Mouse (Mus musculus): ENCODE measurements at regions not wholly inside any gene's neighbourhood (a gene's known extent, or its start where the extent isn't known, plus 50 kb on each side); places are given as distances from the start of the nearest gene placed in this dataset.

DNA sequence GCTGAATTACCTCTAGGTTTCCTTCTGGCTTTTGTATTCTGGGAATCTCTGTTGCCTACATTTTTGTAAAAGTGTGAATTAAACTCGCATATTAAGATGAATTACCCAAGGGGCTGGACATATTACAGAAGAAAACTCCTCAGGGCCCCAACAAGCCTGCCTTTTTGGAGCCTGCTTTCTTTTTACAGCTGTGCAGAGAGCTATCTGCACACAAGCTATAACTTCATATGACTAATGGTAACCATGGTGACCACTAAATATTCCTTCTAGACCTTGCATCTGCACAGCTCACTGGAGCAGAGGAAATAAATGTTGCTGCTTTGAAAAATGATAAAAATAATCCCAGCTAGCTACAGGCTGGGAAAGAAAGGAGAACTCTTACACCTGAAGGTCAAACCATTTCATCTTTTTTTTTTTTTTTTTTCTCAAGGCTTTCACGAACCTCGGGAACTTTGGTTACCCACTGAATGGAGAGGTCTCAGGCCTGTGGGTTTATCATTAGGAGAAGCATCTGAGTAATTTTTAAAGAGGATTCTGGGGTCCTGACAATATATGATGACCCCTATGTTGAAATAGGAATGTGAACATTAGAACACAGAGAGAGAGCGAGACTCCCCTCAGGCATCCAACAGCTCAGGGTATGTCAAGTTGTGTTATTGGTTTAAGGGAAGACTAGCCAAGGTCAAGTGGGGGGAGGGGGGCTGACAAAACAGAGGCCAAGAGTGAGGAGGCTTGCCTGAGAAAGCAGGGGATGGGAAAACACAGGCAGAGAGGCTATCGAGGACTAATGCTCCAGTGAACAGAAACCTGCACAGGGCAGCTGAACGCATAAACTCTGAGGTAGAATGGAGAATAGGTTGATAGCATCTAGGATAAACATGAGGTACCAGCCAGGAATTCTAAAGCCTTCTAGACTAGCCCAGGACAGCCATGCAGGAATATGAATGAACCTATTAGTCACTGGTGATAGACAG, 188.4 kb downstream of the Phlda1 start:
- DNase-seq (ENCODE audit: low read depth, low spot score) = no peak

- no peak for DNase-seq (ENCODE audit: low read depth, low spot score)
Observed at GRCm38 (mm10) chr10:111695918-111696760, 190.1 kb downstream of the Phlda1 start.

- no peak for DNase-seq (ENCODE audit: low read depth, low spot score)
Observed at GRCm38 (mm10) chr10:111696987-111697386, 190.9 kb downstream of the Phlda1 start.

DNA sequence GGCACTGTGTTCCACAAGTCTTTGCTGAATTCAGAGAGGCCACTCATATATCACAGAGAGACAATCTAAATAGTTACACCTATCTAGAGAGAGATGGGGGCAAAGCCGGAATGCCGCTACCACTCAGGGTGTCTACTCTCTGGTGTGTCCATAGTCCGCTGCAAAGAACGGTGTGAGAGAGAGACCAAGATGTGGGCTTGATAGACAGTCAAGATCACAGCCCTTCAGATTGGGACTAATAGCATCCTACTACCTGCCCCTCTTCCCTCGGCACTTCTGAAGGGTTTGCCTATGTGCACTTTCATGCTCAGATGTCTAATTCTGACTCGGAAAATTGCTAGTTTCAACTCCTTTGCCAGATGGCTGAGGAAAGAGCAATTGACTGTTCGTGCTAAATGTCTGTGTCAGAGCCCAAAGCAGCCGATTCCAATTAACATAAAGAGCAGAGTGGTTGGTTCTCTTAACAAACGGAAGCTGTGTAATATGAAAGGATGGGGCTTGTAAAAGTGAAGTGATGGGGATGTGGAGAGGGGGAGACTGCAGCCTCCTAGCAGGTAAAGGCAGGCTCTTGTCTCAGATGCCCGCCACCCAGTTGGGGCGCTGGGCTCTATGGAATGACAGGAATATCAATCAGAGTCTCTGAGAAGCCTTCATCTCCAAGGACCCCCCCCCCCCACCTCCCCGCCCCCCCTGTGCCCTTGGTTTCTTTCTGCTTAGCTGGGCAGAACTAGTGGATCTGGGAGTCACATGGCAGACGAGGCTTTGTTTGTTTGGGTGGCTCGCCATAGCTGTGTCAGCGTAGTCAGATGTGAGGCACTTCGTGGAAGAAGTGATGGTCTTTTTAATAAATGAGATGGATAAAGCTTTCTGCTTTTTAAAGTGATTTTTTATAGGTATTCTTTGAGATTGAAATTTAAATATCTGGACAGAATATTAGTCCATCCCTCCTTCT, 193.7 kb downstream of the Phlda1 start:
- no peak for DNase-seq (ENCODE audit: low read depth, low spot score)

DNA sequence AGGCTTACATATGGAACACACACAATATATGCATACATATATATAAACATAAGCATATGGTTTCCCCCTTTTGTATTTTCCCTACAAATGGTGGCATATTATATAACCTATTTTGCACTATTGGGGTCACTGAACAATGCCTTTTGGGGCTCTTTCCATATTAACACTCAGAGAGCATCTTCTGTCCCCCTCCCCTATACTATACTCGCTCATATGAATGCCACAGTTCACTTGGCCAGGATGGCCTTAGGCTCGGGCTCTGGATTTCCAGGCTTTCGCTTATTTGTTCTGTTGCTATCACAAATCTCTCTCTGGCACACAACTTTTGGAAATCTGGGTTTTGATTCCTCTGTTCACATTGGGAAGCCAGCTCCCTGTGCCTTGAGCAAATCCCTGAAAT, 194.5 kb downstream of the Phlda1 start:
- no peak for DNase-seq (ENCODE audit: low read depth, low spot score)

DNA sequence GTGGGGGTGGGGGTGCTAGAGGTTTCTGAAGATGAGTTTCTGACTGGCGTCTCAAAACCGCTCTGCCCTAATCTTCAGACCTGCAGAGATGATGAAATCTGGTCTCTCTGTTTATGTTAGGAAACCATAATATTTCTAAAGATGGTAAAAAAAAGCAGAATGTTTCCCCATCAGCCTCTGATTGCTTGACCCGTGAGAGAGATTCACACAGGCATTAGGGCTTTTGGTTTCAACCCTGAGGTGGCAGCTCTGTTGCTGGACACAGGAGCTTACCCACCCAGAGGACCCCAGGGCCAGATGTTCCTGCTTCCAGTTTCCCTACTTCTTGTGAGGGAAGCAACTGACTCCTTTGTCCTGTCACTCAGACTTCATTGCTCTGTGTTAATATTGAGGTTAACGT, 195.1 kb downstream of the Phlda1 start:
- no peak for DNase-seq (ENCODE audit: low read depth, low spot score)

GRCm38 (mm10) chr10:111702435-111702834, 196.3 kb downstream of the Phlda1 start:
- no peak for DNase-seq (ENCODE audit: low read depth, low spot score)

DNA sequence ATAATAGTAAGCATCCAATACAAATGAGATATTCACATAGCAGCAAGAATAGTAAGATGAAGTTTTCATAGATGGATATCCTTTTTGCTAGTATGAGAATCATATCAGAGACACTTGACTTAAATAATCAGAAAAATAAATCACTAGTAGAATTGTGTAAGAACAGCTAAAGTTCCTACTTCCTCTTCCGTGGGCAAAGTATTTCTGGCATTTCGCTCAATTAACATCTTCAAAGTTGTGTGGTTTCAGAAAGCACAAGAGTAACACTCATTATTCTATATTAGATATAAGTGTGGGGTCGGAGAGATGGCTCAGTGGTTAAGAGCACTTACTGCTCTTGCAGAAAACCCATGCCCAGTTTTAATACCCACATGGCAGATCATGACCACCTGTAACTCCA, 197.4 kb downstream of the Phlda1 start:
- DNase-seq (ENCODE audit: low read depth, low spot score) = no peak

DNA sequence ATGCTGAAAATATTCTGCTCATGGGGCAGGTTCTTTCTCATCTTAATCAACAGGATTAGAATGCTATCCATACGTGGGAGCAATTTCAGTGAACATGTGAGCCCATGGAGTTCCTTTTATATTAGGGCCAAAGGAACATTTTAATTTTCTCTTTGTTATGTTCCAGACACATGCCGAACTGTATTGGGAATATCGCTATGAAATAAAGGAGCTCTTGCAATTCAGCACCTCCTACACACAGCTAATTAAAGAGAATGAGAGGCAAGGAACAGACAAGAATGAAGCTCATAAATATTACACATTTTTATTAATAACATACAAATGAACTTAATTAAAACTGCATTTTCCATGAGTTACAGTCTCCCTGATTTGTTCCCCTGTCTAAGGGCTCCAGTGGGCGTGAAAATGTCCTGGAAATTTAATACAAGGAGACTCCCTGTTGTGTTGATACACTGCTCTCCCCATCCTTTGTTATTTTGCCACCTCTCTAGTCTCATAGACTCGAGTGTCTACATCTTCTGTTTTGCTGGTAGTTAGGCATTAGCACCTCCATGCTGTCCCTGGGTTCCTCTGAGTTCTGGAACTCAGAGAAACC, 205.5 kb downstream of the Phlda1 start:
- no peak for DNase-seq (ENCODE audit: low read depth, low spot score)

DNA sequence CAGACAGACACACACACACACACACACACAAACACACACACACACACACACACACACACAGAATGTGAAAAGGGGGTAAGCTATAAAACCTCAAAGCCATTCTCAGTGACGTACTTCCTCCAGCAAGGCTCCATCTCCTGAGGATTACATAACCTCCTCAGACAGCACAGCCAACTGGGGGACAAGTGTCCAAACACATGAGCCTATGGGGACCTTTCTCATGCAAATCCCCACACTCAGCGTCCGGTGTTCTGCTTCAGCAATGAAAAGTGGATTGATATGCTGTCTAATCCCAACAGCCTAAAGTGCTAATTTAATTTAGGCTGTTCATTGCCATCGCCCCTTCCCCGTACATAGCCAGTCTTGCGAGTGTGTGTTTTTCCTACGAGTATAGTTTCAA, 206.9 kb downstream of the Phlda1 start:
- DNase-seq (ENCODE audit: low read depth, low spot score) = no peak

- no peak for DNase-seq (ENCODE audit: low read depth, low spot score)
Observed at GRCm38 (mm10) chr10:111713676-111714075, 207.6 kb downstream of the Phlda1 start.

GRCm38 (mm10) chr10:111715172-111715571, 209.1 kb downstream of the Phlda1 start:
- no peak for DNase-seq (ENCODE audit: low read depth, low spot score)

DNA sequence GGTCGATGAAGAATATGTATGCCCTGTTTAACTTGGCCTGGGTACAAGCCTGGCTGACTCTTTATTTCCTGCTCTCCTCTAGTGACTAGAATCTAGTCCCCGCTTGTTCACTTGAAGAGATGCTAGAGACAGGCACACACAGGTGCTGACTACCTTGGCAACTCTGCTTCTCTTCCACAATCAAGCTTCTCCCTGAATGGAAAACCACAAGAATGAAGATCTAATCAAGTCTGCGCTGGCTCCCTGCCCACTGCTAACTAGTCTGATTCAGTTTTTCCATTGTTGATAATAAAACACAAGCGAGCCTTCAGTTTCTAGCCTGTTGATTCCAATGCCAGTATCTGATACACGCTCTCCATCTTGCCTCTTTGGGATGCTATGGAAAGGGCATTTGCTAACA, 213.5 kb downstream of the Phlda1 start:
- no peak for DNase-seq (ENCODE audit: low read depth, low spot score)

GRCm38 (mm10) chr10:111721068-111721467, 215.0 kb downstream of the Phlda1 start:
- no peak for DNase-seq (ENCODE audit: low read depth, low spot score)

DNA sequence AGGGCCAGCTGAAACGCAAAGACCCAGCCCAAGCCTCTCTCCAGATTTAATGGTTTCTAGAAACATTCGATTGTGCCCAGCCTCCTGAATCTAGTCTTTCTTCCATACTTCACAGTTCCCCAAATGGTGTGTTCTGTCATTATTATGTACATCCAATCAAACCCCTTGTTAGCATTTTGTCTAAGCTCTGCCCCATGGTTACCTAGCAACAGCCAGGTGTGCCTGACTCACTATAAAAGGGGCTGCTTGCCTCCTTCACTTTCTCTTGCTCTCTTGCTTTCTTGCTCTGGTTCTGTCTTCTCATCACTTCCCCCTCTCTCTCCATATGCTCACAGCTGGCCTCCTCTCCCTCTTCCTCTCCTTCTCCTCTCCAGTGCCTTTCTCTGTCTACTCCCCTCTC, 217.8 kb downstream of the Phlda1 start:
- no peak for DNase-seq (ENCODE audit: low read depth, low spot score)

DNA sequence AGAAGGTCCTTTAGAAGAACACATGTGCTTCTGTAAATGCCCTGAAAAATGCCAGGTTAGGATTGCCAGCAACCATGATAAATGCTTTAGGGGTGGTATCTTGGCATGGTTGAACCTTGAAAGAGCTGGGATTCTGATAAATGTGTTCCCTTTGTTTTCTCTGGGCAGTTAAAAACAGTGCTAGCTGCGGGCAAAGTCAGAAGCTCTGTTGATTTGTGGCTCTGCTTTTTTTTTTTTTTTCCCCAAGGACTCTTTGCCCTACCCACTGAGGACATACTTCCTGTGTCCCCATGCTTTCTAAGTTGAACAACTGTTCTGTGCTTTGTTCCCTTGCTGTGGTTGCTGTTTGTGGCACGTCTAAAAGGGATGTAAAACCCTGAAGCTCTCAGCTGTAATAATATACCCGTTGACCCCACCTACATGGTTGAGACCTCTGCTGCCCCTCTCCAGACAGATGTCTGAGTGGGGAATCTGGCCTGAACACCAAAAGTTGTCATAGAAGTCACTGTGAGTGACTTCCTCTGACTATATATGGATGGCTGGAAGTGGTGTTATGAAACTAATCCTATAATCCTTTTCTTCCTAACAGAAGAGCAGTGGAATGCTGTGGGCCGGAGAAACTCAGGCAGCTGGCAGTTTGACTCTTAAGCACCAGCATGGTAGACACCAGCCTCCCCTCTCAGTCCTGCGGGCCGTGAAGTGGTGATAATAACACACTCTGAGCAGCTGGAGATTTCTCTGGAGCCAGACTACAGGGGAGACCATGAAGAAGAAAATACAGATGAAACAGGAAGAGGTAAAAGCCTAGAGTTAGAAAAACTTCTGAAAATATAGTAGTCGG, 218.7 kb downstream of the Phlda1 start:
- no peak for DNase-seq (ENCODE audit: low read depth, low spot score)

- DNase-seq (ENCODE audit: low read depth, low spot score) = no peak
Observed at GRCm38 (mm10) chr10:111736026-111736425, 229.9 kb downstream of the Phlda1 start.

- no peak for DNase-seq (ENCODE audit: low read depth, low spot score)
Observed at GRCm38 (mm10) chr10:111739471-111740138, 232.9 kb upstream of the Krr1 start.

DNA sequence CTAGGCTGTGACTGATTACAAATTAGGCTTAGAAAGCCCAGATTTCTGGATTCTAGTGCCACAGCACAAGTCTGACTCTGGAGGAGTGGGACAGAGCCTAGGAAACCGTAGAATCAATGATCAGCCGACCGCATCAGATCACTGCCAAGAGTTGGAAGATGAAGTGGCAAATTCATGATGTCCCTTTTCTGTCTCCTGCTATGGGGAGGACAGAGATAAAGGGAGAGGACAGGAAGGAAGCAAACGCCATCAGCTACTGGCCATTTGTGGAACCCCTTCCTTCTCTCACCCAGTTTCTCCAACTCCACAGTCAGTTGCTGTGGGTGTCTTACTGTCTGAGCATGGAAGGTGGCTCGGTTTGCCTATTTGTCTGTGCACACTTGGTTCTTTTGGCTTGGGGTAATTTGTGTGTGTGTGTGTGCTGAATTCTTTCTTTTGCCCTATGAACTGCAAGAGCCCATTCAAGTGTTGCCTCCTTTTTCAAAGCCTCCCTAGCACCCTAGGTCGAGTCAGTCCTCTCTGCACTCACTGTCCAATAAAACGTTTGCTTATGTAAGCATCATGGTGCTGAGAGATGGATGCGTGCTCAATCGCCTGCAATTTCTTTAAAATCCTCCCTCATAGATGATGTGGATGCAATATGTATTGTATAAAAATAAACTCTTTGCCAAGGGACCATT, 231.7 kb upstream of the Krr1 start:
- DNase-seq (ENCODE audit: low read depth, low spot score) = no peak

All from retina, adult 2 months (tissue).